Mouse (Mus musculus) embryonic facial prominence, embryonic 14.5 days (tissue): ENCODE data around the gene Rtn4rl2. TPM values are rescaled to one million over a fixed set of nuclear protein-coding genes. Genes with fewer than 3 reads are reported as not detected.
A peak's percentile ranks its signal among the peaks of the same experiment; 100 is the strongest.

Experiments
- ATAC-seq: fragments of 200-750 bp; cut with Nextera tagmentation; 2 replicates; pipeline ENCODE4 v1.8.0; 2017; ENCODE audit warnings: low read depth, moderate number of reproducible peaks, moderate TSS enrichment
- DNase-seq: peaks from one replicate; pipeline ENCODE4 v3.0.0-alpha.2; 2015; ENCODE audit warnings: low spot score
- H3K27ac ChIP-seq: fragments of 300-500 bp; sonication (generic); replicated peaks from 2 replicates; pipeline ENCODE4 v1.5.1; 2014; ENCODE audit warnings: low read depth, mild to moderate bottlenecking, low read length, moderate library complexity
- H3K27me3 ChIP-seq: fragments of 300-500 bp; sonication (generic); replicated peaks from 2 replicates; pipeline ENCODE4 v1.6.1; 2014; ENCODE audit warnings: low read length; ENCODE audit not compliant: control insufficient read depth, insufficient read depth
- H3K36me3 ChIP-seq: fragments of 300-500 bp; sonication (generic); 2 replicates; pipeline ENCODE4 v1.6.1; 2014; ENCODE audit warnings: low read length, mixed read lengths; ENCODE audit not compliant: control insufficient read depth, insufficient read depth
- H3K4me1 ChIP-seq: fragments of 300-500 bp; sonication (generic); 2 replicates; pipeline ENCODE4 v1.6.1; 2014; ENCODE audit warnings: antibody characterized with exemption, low read length; ENCODE audit not compliant: control insufficient read depth, insufficient read depth
- H3K4me2 ChIP-seq: fragments of 300-500 bp; sonication (generic); 2 replicates; pipeline ENCODE4 v1.6.1; 2014; ENCODE audit warnings: low read depth, mild to moderate bottlenecking, low read length, moderate library complexity, mixed read lengths
- H3K4me3 ChIP-seq: fragments of 300-500 bp; sonication (generic); 2 replicates; pipeline ENCODE4 v1.5.1; 2014; ENCODE audit warnings: low read depth, mild to moderate bottlenecking, low read length
- H3K9ac ChIP-seq: fragments of 300-500 bp; sonication (generic); 2 replicates; pipeline ENCODE4 v1.6.1; 2014; ENCODE audit warnings: low read depth, mild to moderate bottlenecking, low read length, moderate library complexity, mixed read lengths
- H3K9me3 ChIP-seq: fragments of 300-500 bp; sonication (generic); 2 replicates; pipeline ENCODE4 v1.6.1; 2016; ENCODE audit warnings: low read length; ENCODE audit not compliant: control insufficient read depth
- WGBS: fragments of 180-500 bp; shearing (Covaris S2); extraction: QIAGEN DNeasy Blood & Tissue Kit; methylation state at CpG from one replicate; pipeline ENCODE4 v1.1.7; 2014; 5-methylcytosine and 5-hydroxymethylcytosine counted together
- polyA plus RNA-seq: library from polyadenylated mRNA; unstranded; fragments of >200 nt; fragmentation: Nextera tagmentation; extraction: Ambion mirVana; gene quantifications from 2 replicates; pipeline ENCODE4 v1.2.1, GENCODE M21; 2014

Rtn4rl2 gene
- polyA plus RNA-seq, 1 experiment from 2014 or later, result 3.4 TPM

GRCm38 (mm10) chr2:84838593-84838949, 47.9 kb downstream of the Rtn4rl2 start, which contains the start of gene Slc43a1:
Slc43a1 (plus strand) TSS chr2:84838850.
- ATAC-seq (no peak), DNase-seq (no peak)
- 15% methylated on average over 10 of the region's 10 CpGs for WGBS
- Histone ChIP-seq H3K4me2 (peak within 1 kb of the TSS; percentile 91), H3K9ac (peak within 1 kb of the TSS; percentile 83), H3K36me3 (no peaks in the 10 kb centered on the region), H3K27me3 (0 out of 2 replicates have a peak, but pooled peaks cover 6% of the 10 kb centered on the region), H3K27ac (peak within 1 kb of the TSS; percentile 88; the same call in 1 of the 2 replicates), H3K9me3 (no peaks in the 10 kb centered on the region), H3K4me1 (peaks cover 14% of the 10 kb centered on the region), H3K4me3 (peak within 1 kb of the TSS; percentile 66)

DNA sequence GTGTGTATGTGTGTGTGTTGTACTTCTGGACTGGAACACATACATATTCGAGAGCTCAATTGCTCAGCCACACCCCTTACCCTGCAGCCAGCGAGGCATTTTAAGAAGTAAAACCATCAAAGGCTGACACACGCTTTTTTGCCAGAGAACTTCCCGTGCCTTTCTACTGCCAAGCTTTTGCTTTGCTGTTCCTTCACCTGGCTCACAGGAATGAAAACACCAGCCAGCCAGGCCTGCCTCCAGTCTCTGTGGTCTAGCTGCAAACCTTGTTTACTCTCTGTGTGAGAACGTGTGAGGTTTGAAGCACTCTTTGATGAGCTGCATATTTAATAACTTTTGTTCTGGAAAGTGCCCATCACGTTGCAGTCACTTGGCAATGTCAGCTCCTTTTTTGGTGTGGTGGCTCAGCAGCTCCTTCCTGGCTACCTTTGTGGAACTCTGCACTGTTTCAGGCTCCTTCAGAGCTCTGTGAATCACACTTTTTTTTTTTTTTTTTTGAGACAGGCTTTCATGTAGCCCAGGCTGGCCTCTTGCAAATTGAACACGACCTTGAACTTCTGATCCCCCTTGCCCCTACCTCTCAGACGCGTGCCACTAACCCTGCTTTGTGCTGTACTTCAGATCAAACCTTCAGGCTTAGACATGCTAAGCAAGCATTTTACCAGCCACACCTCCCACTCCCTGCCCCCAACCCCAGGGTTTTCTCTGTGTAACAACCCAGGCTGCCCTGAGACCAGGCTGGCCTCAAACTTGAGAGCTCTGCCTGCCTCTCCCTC, 48.5 kb downstream of the Rtn4rl2 start:
- peak overlapping the region; percentile 91; the same call in 1 of the 2 replicates for H3K4me2 ChIP-seq
- no peak for ATAC-seq
- DNase-seq, result peak; percentile 31
- H3K9me3 ChIP-seq, result no peaks in the 10 kb centered on the region
- H3K27ac ChIP-seq, result no peak overlapping the region
- H3K9ac ChIP-seq, result no peak overlapping the region
- no peaks in the 10 kb centered on the region for H3K36me3 ChIP-seq
- H3K27me3 ChIP-seq, result 0 out of 2 replicates have a peak, but pooled peaks cover 6% of the 10 kb centered on the region
- 27% methylated on average over 9 of the region's 9 CpGs for WGBS
- no peak overlapping the region for H3K4me3 ChIP-seq
- peaks cover 14% of the 10 kb centered on the region for H3K4me1 ChIP-seq

DNA sequence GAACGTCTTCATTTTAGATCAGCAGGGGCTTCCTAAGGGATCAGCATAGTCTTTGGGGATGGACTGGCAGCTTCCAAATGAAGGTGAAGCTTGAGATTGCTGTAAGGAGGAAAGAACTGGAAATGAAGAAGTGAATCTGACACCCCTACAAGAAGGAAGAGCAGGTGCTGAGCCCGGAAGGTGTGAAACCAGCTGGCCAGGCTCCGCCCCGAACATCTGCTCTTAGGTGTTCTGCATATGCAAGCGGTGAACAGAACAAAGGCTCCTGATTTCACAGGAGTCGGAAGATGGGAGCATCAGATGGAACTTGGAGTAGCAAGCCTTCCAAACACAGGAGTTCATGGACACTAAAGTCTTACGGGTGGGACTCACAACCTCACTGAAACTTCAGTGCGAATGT, 49.4 kb downstream of the Rtn4rl2 start:
- Histone ChIP-seq H3K9me3 (no peaks in the 10 kb centered on the region), H3K4me1 (peaks cover 14% of the 10 kb centered on the region), H3K27me3 (0 out of 2 replicates have a peak, but pooled peaks cover 6% of the 10 kb centered on the region), H3K4me3 (no peak overlapping the region), H3K27ac (no peak overlapping the region), H3K4me2 (no peak overlapping the region), H3K36me3 (no peaks in the 10 kb centered on the region), H3K9ac (no peak overlapping the region)
- no peak for DNase-seq
- ATAC-seq, result no peak
- 57% methylated on average over 8 of the region's 8 CpGs for WGBS

DNA sequence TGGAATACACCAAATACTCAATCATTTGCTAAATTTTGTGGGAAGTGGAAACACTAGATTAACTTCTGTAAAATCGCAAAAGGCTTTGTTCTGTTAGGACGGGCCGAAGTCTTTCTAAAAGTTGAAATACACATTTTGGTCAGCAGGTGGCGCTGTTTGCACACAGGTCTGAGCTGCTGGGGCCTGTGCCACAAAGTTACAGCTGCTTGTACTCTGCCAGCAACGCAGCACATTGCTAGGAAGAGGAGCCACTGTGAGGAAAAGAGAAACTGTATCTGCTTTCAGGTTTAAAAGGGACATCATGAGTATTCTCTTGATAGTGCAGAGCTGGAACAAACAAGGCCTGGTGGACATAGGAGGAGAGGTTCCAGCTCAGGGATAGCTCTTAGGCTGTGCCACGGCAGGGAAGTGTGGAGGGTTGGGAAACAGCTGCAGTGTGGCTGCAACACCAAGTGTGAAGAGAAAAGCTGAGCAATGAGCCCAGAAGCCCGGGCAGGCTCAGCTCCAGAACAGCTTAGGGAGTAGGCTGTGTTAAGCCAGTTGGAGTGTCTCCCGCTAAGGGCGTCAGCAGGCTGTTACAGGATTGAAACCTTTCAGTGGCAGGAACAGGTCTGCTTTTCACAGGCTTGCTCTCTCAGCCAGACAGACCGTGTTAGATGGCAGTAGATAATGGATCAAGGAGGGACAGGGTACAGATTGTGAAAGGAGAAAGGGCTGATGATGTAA, 54.7 kb downstream of the Rtn4rl2 start:
- Histone ChIP-seq H3K27ac (peak overlapping the region; percentile 19), H3K4me3 (no peak overlapping the region), H3K27me3 (no peaks in the 10 kb centered on the region), H3K9ac (peak overlapping the region; percentile 30; the same call in 1 of the 2 replicates), H3K9me3 (no peaks in the 10 kb centered on the region), H3K36me3 (0 out of 2 replicates have a peak, but pooled peaks cover 6% of the 10 kb centered on the region), H3K4me2 (no peak overlapping the region), H3K4me1 (peaks cover 5% of the 10 kb centered on the region; the same call in 1 of the 2 replicates)
- DNase-seq (peak; percentile 93), ATAC-seq (peak; percentile 79)
- 34% methylated on average over 10 of the region's 10 CpGs for WGBS

- peaks cover 5% of the 10 kb centered on the region; the same call in 1 of the 2 replicates for H3K4me1 ChIP-seq
- ATAC-seq (no peak; the same call in 1 of the 2 replicates), DNase-seq (no peak)
- H3K9me3 ChIP-seq, result no peaks in the 10 kb centered on the region
- peak overlapping the region; percentile 72 for H3K4me3 ChIP-seq
- WGBS, result 1% methylated on average over 29 of the region's 29 CpGs
- H3K27me3 ChIP-seq, result no peaks in the 10 kb centered on the region
- peak overlapping the region; percentile 99 for H3K4me2 ChIP-seq
- 0 out of 2 replicates have a peak, but pooled peaks cover 6% of the 10 kb centered on the region for H3K36me3 ChIP-seq
- H3K9ac ChIP-seq, result peak overlapping the region; percentile 69
- no peak overlapping the region for H3K27ac ChIP-seq
Observed at GRCm38 (mm10) chr2:84827283-84827920, 59.1 kb downstream of the Rtn4rl2 start.

- peak; percentile 96 for ATAC-seq
- no peak within 1 kb of the TSS; the same call in 1 of the 2 replicates for H3K27ac ChIP-seq
- H3K27me3 ChIP-seq, result no peaks in the 10 kb centered on the region
- H3K9ac ChIP-seq, result peak within 1 kb of the TSS; percentile 69
- peak within 1 kb of the TSS; percentile 99 for H3K4me2 ChIP-seq
- peak within 1 kb of the TSS; percentile 72 for H3K4me3 ChIP-seq
- H3K9me3 ChIP-seq, result no peaks in the 10 kb centered on the region
- 0% methylated on average over 34 of the region's 34 CpGs for WGBS
- DNase-seq, result peak; percentile 97
- 0 out of 2 replicates have a peak, but pooled peaks cover 6% of the 10 kb centered on the region for H3K36me3 ChIP-seq
- peaks cover 5% of the 10 kb centered on the region; the same call in 1 of the 2 replicates for H3K4me1 ChIP-seq
Observed at GRCm38 (mm10) chr2:84826488-84827282, 59.8 kb downstream of the Rtn4rl2 start, which contains the start of gene Timm10. Timm10 (plus strand) TSS chr2:84826997.

- ATAC-seq, result peak; percentile 18; the same call in 1 of the 2 replicates
- Histone ChIP-seq H3K36me3 (no peaks in the 10 kb centered on the region), H3K4me2 (no peak overlapping the region), H3K4me1 (peaks cover 5% of the 10 kb centered on the region; the same call in 1 of the 2 replicates), H3K4me3 (no peak overlapping the region), H3K27ac (no peak overlapping the region), H3K9ac (no peak overlapping the region), H3K27me3 (no peaks in the 10 kb centered on the region; the same call in 1 of the 2 replicates), H3K9me3 (no peaks in the 10 kb centered on the region)
- 13% methylated on average over 2 of the region's 2 CpGs for WGBS
- DNase-seq, result peak; percentile 26
Observed at GRCm38 (mm10) chr2:84823237-84823636, 63.3 kb downstream of the Rtn4rl2 start.
